Mouse (Mus musculus): ENCODE measurements around the gene Zbtb20. TPM values are rescaled to one million over a fixed set of nuclear protein-coding genes. Genes with fewer than 3 reads are reported as not detected.

Zbtb20 gene
- polyA plus RNA-seq, 1 experiment from 2014 or later, result 54.7 TPM

DNA sequence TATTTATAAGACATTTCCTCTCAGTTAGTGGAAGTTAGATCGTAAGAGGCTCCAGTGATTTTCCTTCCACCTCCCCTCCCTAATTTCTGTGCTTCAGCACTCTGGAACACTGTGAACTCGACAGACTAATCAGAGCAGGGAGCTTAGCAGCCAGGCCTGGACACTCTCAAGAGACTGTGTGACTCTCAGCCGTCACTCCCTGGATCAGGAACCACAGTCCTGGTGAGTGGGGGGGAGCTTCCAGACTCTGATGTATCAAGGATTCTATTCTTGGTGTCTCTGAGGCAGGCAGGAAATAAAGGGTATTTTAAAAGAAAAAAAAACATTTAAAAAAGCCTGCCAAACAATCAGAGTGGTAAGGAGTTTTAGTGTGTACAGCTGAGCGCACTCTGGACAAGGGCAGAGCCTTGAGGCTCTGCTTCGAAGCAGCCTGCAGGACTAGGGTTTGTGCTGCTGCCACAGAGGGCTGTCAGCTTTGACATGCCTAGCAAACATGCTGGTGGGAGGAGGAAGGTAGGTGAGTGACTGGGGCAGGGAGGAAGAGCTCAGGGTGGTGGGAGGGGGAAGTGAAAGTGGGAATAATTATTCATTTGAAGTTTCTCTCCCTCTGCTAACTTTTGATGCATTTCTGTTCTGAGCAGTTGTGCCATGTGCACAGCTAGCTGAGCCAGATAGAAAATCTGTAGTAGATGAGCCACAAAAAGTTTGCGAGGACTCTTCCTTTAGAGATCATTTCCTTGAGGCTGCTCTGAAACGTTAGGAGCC lies 488.3 kb downstream of the Zbtb20 start:
- 39% methylated on average over 7 of the region's 7 CpGs for WGBS
- Histone ChIP-seq H3K4me1 (replicated peaks; ENCODE audit: control insufficient read depth, insufficient read depth, low read length) (0 out of 2 replicates have a peak, but pooled peaks cover 2% of the 10 kb centered on the region), H3K36me3 (ENCODE audit: control insufficient read depth, insufficient read depth, low read length) (no peaks in the 10 kb centered on the region), H3K9me3 (ENCODE audit: control insufficient read depth, low read length) (no peaks in the 10 kb centered on the region), H3K4me2 (ENCODE audit: low read depth, low read length, severe bottlenecking) (no peak overlapping the region), H3K27me3 (ENCODE audit: control insufficient read depth, insufficient read depth, low read length) (no peaks in the 10 kb centered on the region), H3K9ac (ENCODE audit: low read length) (peak overlapping the region; percentile 33; the same call in 1 of the 2 replicates), H3K27ac (ENCODE audit: low read depth, low read length) (no peak overlapping the region), H3K4me3 (ENCODE audit: low read depth, low read length) (no peak overlapping the region)
- DNase-seq (ENCODE audit: low spot score), result no peak
- 0 out of 2 replicates have a peak, but pooled peaks have one; percentile 49 for ATAC-seq (replicated peaks; ENCODE audit: low FRiP score)

DNA sequence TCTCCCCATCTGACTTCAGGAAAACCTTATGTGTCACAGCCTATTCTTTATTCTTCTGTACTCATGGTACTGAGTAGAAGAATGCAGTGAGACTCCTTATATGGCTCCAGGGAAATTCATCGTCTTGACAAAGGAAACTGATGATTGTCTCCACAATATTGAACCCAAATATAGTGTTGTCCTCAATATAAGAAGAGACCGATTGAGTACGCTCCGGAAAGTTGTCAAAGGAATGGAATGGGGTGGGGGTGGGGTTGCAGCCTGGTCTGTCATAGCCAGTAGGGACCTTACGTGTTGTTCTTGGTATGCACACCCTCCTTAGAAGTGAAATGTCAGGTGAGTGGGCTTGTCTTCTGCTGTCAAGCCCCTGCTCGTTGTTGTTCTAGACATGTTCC lies 488.8 kb downstream of the Zbtb20 start:
- Histone ChIP-seq H3K4me3 (ENCODE audit: low read depth, low read length) (no peak overlapping the region), H3K4me2 (ENCODE audit: low read depth, low read length, severe bottlenecking) (no peak overlapping the region), H3K36me3 (ENCODE audit: control insufficient read depth, insufficient read depth, low read length) (no peaks in the 10 kb centered on the region), H3K27me3 (ENCODE audit: control insufficient read depth, insufficient read depth, low read length) (no peaks in the 10 kb centered on the region), H3K4me1 (replicated peaks; ENCODE audit: control insufficient read depth, insufficient read depth, low read length) (0 out of 2 replicates have a peak, but pooled peaks cover 2% of the 10 kb centered on the region), H3K27ac (ENCODE audit: low read depth, low read length) (no peak overlapping the region), H3K9me3 (ENCODE audit: control insufficient read depth, low read length) (no peaks in the 10 kb centered on the region), H3K9ac (ENCODE audit: low read length) (no peak overlapping the region)
- DNase-seq (ENCODE audit: low spot score) (no peak), ATAC-seq (replicated peaks; ENCODE audit: low FRiP score) (no peak)
- WGBS, result 85% methylated on average over 6 of the region's 6 CpGs

DNA sequence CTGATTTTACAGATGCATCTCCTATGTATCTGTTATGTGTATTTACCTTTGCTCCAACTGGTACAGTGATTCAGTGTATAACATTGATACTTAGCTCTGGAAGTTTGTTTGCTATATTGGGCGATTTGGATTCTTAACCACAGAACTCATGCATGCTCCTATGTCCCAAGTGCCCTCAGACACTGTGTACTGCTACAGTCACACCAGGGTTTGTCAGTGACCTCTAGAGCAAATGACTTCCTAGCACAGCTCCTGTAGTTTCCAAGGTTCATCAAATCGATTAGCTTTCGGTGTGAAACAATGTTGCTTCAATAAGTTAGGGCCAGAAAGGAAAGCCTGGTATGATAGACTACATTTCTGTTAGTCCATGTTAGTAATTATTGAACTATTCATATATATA lies 489.6 kb downstream of the Zbtb20 start:
- Histone ChIP-seq H3K9me3 (ENCODE audit: control insufficient read depth, low read length) (no peaks in the 10 kb centered on the region), H3K36me3 (ENCODE audit: control insufficient read depth, insufficient read depth, low read length) (no peaks in the 10 kb centered on the region), H3K4me1 (replicated peaks; ENCODE audit: control insufficient read depth, insufficient read depth, low read length) (0 out of 2 replicates have a peak, but pooled peaks cover 2% of the 10 kb centered on the region), H3K4me3 (ENCODE audit: low read depth, low read length) (no peak overlapping the region), H3K27ac (ENCODE audit: low read depth, low read length) (no peak overlapping the region), H3K9ac (ENCODE audit: low read length) (no peak overlapping the region), H3K4me2 (ENCODE audit: low read depth, low read length, severe bottlenecking) (no peak overlapping the region), H3K27me3 (ENCODE audit: control insufficient read depth, insufficient read depth, low read length) (no peaks in the 10 kb centered on the region)
- ATAC-seq (replicated peaks; ENCODE audit: low FRiP score) (no peak), DNase-seq (ENCODE audit: low spot score) (no peak)
- WGBS, result 90% methylated on average over 3 of the region's 3 CpGs

DNA sequence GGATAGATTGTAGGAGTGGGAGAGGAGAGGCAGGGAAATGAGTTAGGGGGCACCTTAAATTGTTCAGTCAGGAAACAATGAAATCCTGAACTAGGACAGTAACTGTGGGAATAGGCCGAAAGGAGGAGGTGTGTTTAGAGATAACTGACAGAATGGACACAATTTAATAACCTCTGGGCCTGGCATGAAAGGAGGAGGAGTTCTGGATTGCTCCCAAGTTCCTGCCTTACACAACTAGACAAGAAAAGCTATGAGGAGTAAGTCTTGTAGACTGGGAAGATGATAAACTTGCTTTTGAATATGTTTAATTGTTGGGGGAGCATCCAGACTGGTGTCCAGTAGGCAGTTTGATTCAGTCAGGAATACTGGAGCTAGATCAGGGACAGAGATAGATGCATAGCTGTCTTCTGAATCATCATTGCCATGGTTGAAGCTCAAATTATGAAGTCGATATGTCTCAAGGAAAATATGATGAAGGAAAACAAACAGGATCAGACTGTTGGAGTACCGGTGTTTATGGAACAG lies 494.9 kb downstream of the Zbtb20 start:
- 90% methylated on average over 3 of the region's 3 CpGs for WGBS
- no peak overlapping the region for H3K9ac ChIP-seq (ENCODE audit: low read length)
- ATAC-seq (replicated peaks; ENCODE audit: low FRiP score) (no peak), DNase-seq (ENCODE audit: low spot score) (no peak)
- H3K36me3 ChIP-seq (ENCODE audit: control insufficient read depth, insufficient read depth, low read length), result no peaks in the 10 kb centered on the region
- no peaks in the 10 kb centered on the region for H3K9me3 ChIP-seq (ENCODE audit: control insufficient read depth, low read length)
- H3K27me3 ChIP-seq (ENCODE audit: control insufficient read depth, insufficient read depth, low read length), result no peaks in the 10 kb centered on the region
- no peaks in the 10 kb centered on the region for H3K4me1 ChIP-seq (replicated peaks; ENCODE audit: control insufficient read depth, insufficient read depth, low read length)
- H3K4me3 ChIP-seq (ENCODE audit: low read depth, low read length), result no peak overlapping the region
- no peak overlapping the region for H3K4me2 ChIP-seq (ENCODE audit: low read depth, low read length, severe bottlenecking)
- H3K27ac ChIP-seq (ENCODE audit: low read depth, low read length), result no peak overlapping the region

DNA sequence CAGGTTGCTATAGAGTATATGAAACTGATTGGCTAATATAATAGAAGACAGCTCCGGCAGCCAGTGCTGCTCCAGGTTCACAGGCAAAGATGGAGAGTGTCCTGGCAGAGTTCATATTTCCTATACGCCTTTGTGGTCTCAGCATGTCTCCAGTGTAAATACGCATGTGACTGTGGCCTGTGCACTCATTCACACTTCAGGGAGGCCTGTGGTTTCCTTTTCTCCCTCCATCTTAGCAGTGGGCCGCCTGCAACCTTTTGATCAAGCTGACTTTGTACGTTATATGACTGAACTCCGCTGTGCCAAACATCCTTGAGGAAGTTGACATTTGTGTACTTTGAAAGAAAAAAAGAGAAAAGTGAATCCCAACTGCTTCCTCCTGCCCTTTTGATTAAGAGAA lies 501.1 kb downstream of the Zbtb20 start:
- no peaks in the 10 kb centered on the region for H3K36me3 ChIP-seq (ENCODE audit: control insufficient read depth, insufficient read depth, low read length)
- H3K4me1 ChIP-seq (replicated peaks; ENCODE audit: control insufficient read depth, insufficient read depth, low read length), result no peaks in the 10 kb centered on the region
- H3K4me3 ChIP-seq (ENCODE audit: low read depth, low read length), result no peak overlapping the region
- H3K27me3 ChIP-seq (ENCODE audit: control insufficient read depth, insufficient read depth, low read length), result no peaks in the 10 kb centered on the region
- H3K27ac ChIP-seq (ENCODE audit: low read depth, low read length), result no peak overlapping the region
- no peak for ATAC-seq (replicated peaks; ENCODE audit: low FRiP score)
- H3K9me3 ChIP-seq (ENCODE audit: control insufficient read depth, low read length), result no peaks in the 10 kb centered on the region
- H3K4me2 ChIP-seq (ENCODE audit: low read depth, low read length, severe bottlenecking), result no peak overlapping the region
- WGBS, result 73% methylated on average over 6 of the region's 6 CpGs
- no peak overlapping the region for H3K9ac ChIP-seq (ENCODE audit: low read length)
- no peak for DNase-seq (ENCODE audit: low spot score)

DNA sequence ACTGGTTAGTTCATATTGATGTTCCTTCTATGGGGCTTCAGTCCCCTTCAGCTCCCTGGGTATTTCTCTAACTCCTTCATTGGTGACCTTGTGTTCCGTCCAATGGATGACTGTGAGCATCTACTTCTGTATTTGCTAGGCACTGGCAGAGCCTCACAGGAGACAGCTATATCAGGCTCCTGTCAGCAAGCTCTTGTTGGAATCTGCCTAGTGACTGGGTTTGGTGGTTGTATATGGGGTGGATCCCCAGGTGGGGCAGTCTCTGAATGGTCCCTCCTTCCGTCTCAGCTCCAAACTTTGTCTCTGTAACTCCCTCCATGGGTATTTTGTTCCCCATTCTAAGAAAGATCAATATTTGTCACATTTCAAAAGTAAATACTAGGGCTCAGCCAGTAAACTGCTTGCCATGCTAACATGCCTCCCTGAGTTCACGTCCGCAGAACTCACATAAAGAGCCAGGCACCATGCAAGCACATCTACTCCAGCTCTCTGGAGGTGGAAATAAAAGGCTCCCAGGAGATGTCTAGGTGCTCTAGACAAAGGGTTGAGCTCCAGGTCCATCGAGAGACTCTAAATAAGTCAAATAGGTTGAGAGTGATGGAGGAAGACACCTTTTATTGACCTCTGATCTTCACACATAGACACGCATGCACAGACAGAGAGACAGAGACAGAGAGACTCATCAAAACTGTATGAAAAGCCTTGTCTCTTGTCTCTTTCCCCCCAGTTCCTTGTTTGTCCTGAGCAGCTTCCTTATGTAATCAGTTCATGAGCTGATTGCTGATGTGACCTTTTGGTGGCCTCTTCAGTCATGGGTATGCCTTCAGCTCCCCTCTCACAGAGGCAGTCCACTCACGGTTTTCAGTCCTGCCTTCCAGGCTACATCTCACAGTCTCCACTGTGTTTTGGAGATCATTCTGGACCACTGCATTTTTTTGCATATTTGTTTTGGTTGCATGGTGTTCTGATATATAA lies 504.0 kb downstream of the Zbtb20 start:
- H3K4me2 ChIP-seq (ENCODE audit: low read depth, low read length, severe bottlenecking), result no peak overlapping the region
- no peaks in the 10 kb centered on the region for H3K4me1 ChIP-seq (replicated peaks; ENCODE audit: control insufficient read depth, insufficient read depth, low read length)
- H3K36me3 ChIP-seq (ENCODE audit: control insufficient read depth, insufficient read depth, low read length), result no peaks in the 10 kb centered on the region
- no peaks in the 10 kb centered on the region for H3K9me3 ChIP-seq (ENCODE audit: control insufficient read depth, low read length)
- WGBS, result 88% methylated on average over 7 of the region's 7 CpGs
- ATAC-seq (replicated peaks; ENCODE audit: low FRiP score) (no peak), DNase-seq (ENCODE audit: low spot score) (no peak)
- no peak overlapping the region for H3K27ac ChIP-seq (ENCODE audit: low read depth, low read length)
- H3K4me3 ChIP-seq (ENCODE audit: low read depth, low read length), result no peak overlapping the region
- no peaks in the 10 kb centered on the region for H3K27me3 ChIP-seq (ENCODE audit: control insufficient read depth, insufficient read depth, low read length)
- no peak overlapping the region for H3K9ac ChIP-seq (ENCODE audit: low read length)

DNA sequence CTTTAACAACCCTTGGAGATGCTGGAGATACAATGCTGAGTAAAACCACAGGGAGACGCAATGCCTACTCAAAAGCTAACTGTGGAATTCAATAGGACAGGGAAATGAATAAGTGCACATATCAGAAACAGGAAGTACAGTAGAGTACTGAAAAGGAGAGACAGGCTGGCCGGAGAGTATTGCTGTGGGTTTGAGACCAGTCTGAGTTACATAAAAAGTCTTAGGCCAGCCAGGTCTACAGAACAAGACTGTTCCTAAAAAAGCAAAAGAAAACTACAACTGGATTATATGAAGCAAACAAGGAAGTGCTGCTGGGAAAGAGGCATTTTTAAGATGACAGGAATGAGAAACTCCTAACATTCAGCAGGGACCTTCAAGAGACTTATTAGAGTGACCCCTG lies 505.5 kb downstream of the Zbtb20 start:
- H3K9ac ChIP-seq (ENCODE audit: low read length), result no peak overlapping the region
- ATAC-seq (replicated peaks; ENCODE audit: low FRiP score) (no peak), DNase-seq (ENCODE audit: low spot score) (no peak)
- no peaks in the 10 kb centered on the region for H3K9me3 ChIP-seq (ENCODE audit: control insufficient read depth, low read length)
- H3K36me3 ChIP-seq (ENCODE audit: control insufficient read depth, insufficient read depth, low read length), result no peaks in the 10 kb centered on the region
- no peaks in the 10 kb centered on the region for H3K4me1 ChIP-seq (replicated peaks; ENCODE audit: control insufficient read depth, insufficient read depth, low read length)
- no peak overlapping the region for H3K4me3 ChIP-seq (ENCODE audit: low read depth, low read length)
- no peaks in the 10 kb centered on the region for H3K27me3 ChIP-seq (ENCODE audit: control insufficient read depth, insufficient read depth, low read length)
- no peak overlapping the region for H3K4me2 ChIP-seq (ENCODE audit: low read depth, low read length, severe bottlenecking)
- WGBS, result 95% methylated on average over 2 of the region's 2 CpGs
- no peak overlapping the region for H3K27ac ChIP-seq (ENCODE audit: low read depth, low read length)

DNA sequence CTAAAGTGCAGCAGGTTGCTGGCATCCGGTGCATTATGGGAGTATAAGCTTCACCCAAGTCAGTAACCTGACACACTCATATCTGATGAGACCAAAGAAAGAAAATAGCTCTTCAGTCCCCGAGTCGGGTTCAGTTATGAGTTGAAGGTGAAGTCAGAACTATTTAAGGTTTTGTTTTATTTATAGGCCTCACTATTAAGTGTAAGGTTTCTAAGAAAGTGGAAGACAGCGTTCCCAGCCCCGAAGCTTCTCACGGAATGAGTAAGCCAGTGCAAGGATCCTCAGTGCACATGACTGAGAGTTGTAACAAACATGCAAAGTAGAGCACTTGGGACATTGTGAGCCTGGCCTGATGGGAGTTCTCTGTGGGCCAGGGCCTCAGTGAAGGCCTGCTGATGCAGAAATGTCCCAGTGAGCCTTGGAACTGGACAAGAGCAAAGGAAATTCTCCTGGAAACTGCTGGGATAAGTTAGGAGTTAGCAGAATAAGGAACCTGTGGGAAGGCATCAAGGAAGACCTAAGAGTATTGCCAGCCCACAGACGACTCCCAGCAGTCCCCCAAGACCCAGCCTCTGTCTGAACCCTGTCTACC lies 507.6 kb downstream of the Zbtb20 start:
- no peak overlapping the region for H3K27ac ChIP-seq (ENCODE audit: low read depth, low read length)
- H3K36me3 ChIP-seq (ENCODE audit: control insufficient read depth, insufficient read depth, low read length), result no peaks in the 10 kb centered on the region
- no peak overlapping the region for H3K4me2 ChIP-seq (ENCODE audit: low read depth, low read length, severe bottlenecking)
- no peaks in the 10 kb centered on the region for H3K4me1 ChIP-seq (replicated peaks; ENCODE audit: control insufficient read depth, insufficient read depth, low read length)
- no peaks in the 10 kb centered on the region for H3K27me3 ChIP-seq (ENCODE audit: control insufficient read depth, insufficient read depth, low read length)
- no peaks in the 10 kb centered on the region for H3K9me3 ChIP-seq (ENCODE audit: control insufficient read depth, low read length)
- no peak overlapping the region for H3K9ac ChIP-seq (ENCODE audit: low read length)
- WGBS, result 86% methylated on average over 7 of the region's 7 CpGs
- no peak overlapping the region for H3K4me3 ChIP-seq (ENCODE audit: low read depth, low read length)
- ATAC-seq (replicated peaks; ENCODE audit: low FRiP score), result no peak
- DNase-seq (ENCODE audit: low spot score), result no peak

Measured in forebrain, embryonic 11.5 days (tissue).